Mouse (Mus musculus) hindbrain, embryonic 13.5 days (tissue): ENCODE measurements around the gene Kctd7. TPM values are rescaled to one million over a fixed set of nuclear protein-coding genes. Genes with fewer than 3 reads are reported as not detected.

Experiments
- ATAC-seq: fragments of 200-750 bp; cut with Nextera tagmentation; 2 replicates; pipeline ENCODE4 v1.8.0; 2017; ENCODE audit warnings: moderate TSS enrichment; ENCODE audit not compliant: low FRiP score
- H3K27ac ChIP-seq: fragments of 300-500 bp; sonication (generic); 2 replicates; pipeline ENCODE4 v1.5.1; 2015; ENCODE audit warnings: inconsistent platforms, mild to moderate bottlenecking, moderate library complexity
- H3K27me3 ChIP-seq: fragments of 300-500 bp; sonication (generic); 2 replicates; pipeline ENCODE4 v1.6.1; 2015; ENCODE audit warnings: mild to moderate bottlenecking, inconsistent platforms
- H3K36me3 ChIP-seq: fragments of 300-500 bp; sonication (generic); 2 replicates; pipeline ENCODE4 v1.6.1; 2015; ENCODE audit warnings: mild to moderate bottlenecking, inconsistent platforms
- H3K4me1 ChIP-seq: fragments of 300-500 bp; sonication (generic); replicated peaks from 2 replicates; pipeline ENCODE4 v1.6.1; 2015; ENCODE audit warnings: inconsistent platforms
- H3K4me2 ChIP-seq: fragments of 300-500 bp; sonication (generic); 2 replicates; pipeline ENCODE4 v1.6.1; 2015; ENCODE audit warnings: inconsistent platforms, mild to moderate bottlenecking, moderate library complexity
- H3K4me3 ChIP-seq: fragments of 300-500 bp; sonication (generic); 2 replicates; pipeline ENCODE4 v1.5.1; 2015; ENCODE audit warnings: mild to moderate bottlenecking, inconsistent platforms
- H3K9ac ChIP-seq: fragments of 300-500 bp; sonication (generic); 2 replicates; pipeline ENCODE4 v1.6.1; 2015; ENCODE audit warnings: mild to moderate bottlenecking, inconsistent platforms
- H3K9me3 ChIP-seq: fragments of 300-500 bp; sonication (generic); 2 replicates; pipeline ENCODE4 v1.6.1; 2016; ENCODE audit warnings: inconsistent platforms
- WGBS: fragments of 180-500 bp; shearing (Covaris S2); methylation state at CpG from one replicate; pipeline ENCODE4 v1.1.7; 2015; 5-methylcytosine and 5-hydroxymethylcytosine counted together
- polyA plus RNA-seq: library from polyadenylated mRNA; unstranded; fragments of >200 nt; fragmentation: Nextera tagmentation; extraction: Ambion mirVana; gene quantifications from 2 replicates; pipeline ENCODE4 v1.2.1, GENCODE M21; 2015

Gene Kctd7
- polyA plus RNA-seq, 1 experiment from 2014 or later: 13.2 TPM

- Histone ChIP-seq H3K9me3 (no peaks in the 10 kb centered on the region), H3K4me2 (no peak overlapping the region), H3K4me3 (no peak overlapping the region), H3K36me3 (peaks cover 71% of the 10 kb centered on the region), H3K27ac (no peak overlapping the region), H3K27me3 (no peaks in the 10 kb centered on the region), H3K4me1 (no peaks in the 10 kb centered on the region), H3K9ac (no peak overlapping the region)
- WGBS: 89% methylated on average over 3 of the region's 3 CpGs
- no peak for ATAC-seq
Measured at GRCm38 (mm10) chr5:130197454-130197853, 52.8 kb downstream of the Kctd7 start.

DNA sequence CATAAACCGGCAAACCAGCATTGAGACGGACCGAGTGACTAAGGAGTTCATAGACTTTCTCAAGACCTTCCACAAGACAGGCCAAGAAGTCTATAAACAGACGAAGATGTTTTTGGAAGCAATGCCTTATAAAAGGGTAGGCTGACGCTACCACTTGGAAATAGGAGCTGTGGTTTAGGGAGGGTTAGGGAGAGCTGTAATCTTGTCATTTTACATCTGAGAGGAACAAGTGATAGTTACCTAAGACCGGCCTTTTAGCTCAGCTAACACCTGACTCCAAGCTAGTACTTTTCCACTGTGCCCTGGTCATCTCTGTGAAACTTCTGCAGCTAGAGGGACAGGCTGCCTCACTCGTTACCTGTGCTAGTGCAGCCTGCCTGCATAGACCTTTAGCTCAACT lies 53.3 kb downstream of the Kctd7 start:
- no peaks in the 10 kb centered on the region for H3K27me3 ChIP-seq
- no peak overlapping the region for H3K27ac ChIP-seq
- no peak for ATAC-seq
- H3K9me3 ChIP-seq: no peaks in the 10 kb centered on the region
- 93% methylated on average over 7 of the region's 7 CpGs for WGBS
- H3K36me3 ChIP-seq: peaks cover 69% of the 10 kb centered on the region
- H3K4me2 ChIP-seq: no peak overlapping the region
- no peaks in the 10 kb centered on the region for H3K4me1 ChIP-seq
- no peak overlapping the region for H3K9ac ChIP-seq
- no peak overlapping the region for H3K4me3 ChIP-seq

DNA sequence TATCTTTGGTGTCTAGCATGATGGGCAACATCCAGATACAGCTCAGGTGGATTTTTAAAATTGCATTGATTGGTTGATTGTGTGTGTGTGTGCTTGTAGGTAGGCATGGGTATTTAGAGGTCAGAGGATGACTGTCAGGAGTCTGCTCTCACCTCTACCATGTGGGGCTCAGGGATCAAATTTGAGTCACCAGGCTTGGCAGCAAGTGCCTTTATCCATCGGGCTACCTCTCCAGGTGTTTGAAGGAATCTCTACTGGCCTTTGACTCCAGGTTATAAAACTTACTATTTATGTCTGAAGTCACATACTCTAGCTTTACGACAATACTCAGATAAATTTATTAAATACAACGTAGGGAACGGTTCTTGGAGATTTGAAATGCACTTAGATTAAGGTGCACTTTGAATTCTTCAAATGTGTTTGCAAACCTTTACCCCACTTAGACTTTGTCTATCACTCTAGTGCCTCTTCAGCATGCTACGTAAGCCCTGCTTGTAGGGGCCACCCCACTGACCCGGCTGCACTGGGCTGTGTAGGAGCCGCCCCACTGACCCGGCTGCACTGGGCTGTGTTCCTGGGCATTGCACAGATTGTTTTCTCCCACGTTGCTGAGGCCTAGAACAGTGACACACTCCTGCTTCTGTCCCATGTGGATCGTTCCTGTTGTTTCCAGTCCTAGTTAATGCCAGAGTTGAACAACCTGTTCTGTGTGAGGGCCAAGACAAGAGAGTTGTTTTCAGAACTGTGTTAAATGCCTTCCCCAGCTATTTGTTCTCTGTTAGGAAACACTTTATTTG lies 55.8 kb downstream of the Kctd7 start:
- H3K27me3 ChIP-seq: no peaks in the 10 kb centered on the region
- no peak overlapping the region for H3K9ac ChIP-seq
- H3K9me3 ChIP-seq: no peaks in the 10 kb centered on the region
- H3K4me3 ChIP-seq: no peak overlapping the region
- WGBS: 89% methylated on average over 10 of the region's 10 CpGs
- H3K4me1 ChIP-seq: no peaks in the 10 kb centered on the region
- peaks cover 53% of the 10 kb centered on the region for H3K36me3 ChIP-seq
- ATAC-seq: no peak
- H3K4me2 ChIP-seq: no peak overlapping the region
- H3K27ac ChIP-seq: no peak overlapping the region

GRCm38 (mm10) chr5:130203948-130204347 lies 59.3 kb downstream of the Kctd7 start:
- Histone ChIP-seq H3K36me3 (peaks cover 59% of the 10 kb centered on the region), H3K4me2 (no peak overlapping the region), H3K9ac (no peak overlapping the region), H3K4me3 (no peak overlapping the region), H3K27me3 (no peaks in the 10 kb centered on the region), H3K4me1 (no peaks in the 10 kb centered on the region), H3K27ac (no peak overlapping the region), H3K9me3 (no peaks in the 10 kb centered on the region)
- 83% methylated on average over 4 of the region's 4 CpGs for WGBS
- no peak for ATAC-seq

GRCm38 (mm10) chr5:130204560-130204959 lies 59.9 kb downstream of the Kctd7 start:
- ATAC-seq: no peak
- 92% methylated on average over 6 of the region's 6 CpGs for WGBS
- Histone ChIP-seq H3K9ac (no peak overlapping the region), H3K4me1 (no peaks in the 10 kb centered on the region), H3K27ac (no peak overlapping the region), H3K36me3 (peaks cover 59% of the 10 kb centered on the region), H3K4me3 (no peak overlapping the region), H3K4me2 (no peak overlapping the region), H3K27me3 (no peaks in the 10 kb centered on the region), H3K9me3 (no peaks in the 10 kb centered on the region)

Other genes starting within 250 kb of the Kctd7 start
- 14.6 and 15.1 TPM in 2 replicates for gene Zbed5, start 249.1 kb upstream of the Kctd7 start, polyA plus RNA-seq
- 0.30 and 0.40 TPM in 2 replicates for gene Phkg1, start 246.3 kb upstream of the Kctd7 start, polyA plus RNA-seq
- 7.4 and 7.7 TPM in 2 replicates for gene Nupr1l, start 236.3 kb upstream of the Kctd7 start, polyA plus RNA-seq
- gene Vkorc1l1, start 202.9 kb upstream of the Kctd7 start, polyA plus RNA-seq: 31.1 and 32.5 TPM in 2 replicates
- 28.9 and 31.9 TPM in 2 replicates for gene Gusb, start 141.8 kb upstream of the Kctd7 start, polyA plus RNA-seq
- gene Asl, start 115.6 kb upstream of the Kctd7 start, polyA plus RNA-seq: 31.3 and 40.2 TPM in 2 replicates
- gene Crcp, start 115.6 kb upstream of the Kctd7 start, polyA plus RNA-seq: 78.7 and 82.4 TPM in 2 replicates
- gene Tpst1, start 71.5 kb upstream of the Kctd7 start, polyA plus RNA-seq: 52.5 and 52.8 TPM in 2 replicates
- 40.6 and 40.8 TPM in 2 replicates for gene Rabgef1, start 26.9 kb downstream of the Kctd7 start, polyA plus RNA-seq
- gene Tmem248, start 72.2 kb downstream of the Kctd7 start, polyA plus RNA-seq: 23.0 and 25.5 TPM in 2 replicates
- gene Sbds, start 110.7 kb downstream of the Kctd7 start, polyA plus RNA-seq: 62.0 and 69.1 TPM in 2 replicates
- 24.6 and 25.8 TPM in 2 replicates for gene Tyw1, start 110.8 kb downstream of the Kctd7 start, polyA plus RNA-seq
- gene Caln1, start 224.6 kb downstream of the Kctd7 start, polyA plus RNA-seq: 10.0 and 10.1 TPM in 2 replicates
- not detected in 2 replicates for gene A330070K13Rik, start 239.8 kb downstream of the Kctd7 start, polyA plus RNA-seq